48 mouse cellular contexts compared by ENCODE assay signal in genomic region chr12:84604001-84604400, GRCm38 (mm10). TPM values are rescaled to one million over a fixed set of nuclear protein-coding genes. Genes with fewer than 3 reads are reported as not detected.
"Had no signal": no experiment of that assay in that cellular context is flagged by ENCODE, and none has a peak within 500 bp of the region (broad histone marks: within the 10 kb centered on the region; RNA-seq: fewer than 3 reads in every experiment).

No protein-coding gene starts in this region.

- H3K4me1 ChIP-seq: heart, embryonic 10.5 days; heart, embryonic 12.5 days; heart, embryonic 13.5 days; heart, embryonic 15.5 days; hindbrain, embryonic 10.5 days; hindbrain, embryonic 12.5 days; hindbrain, embryonic 13.5 days; hindbrain, embryonic 15.5 days; kidney, embryonic 15.5 days had no signal

- DNase-seq: heart, postnatal 10 days; heart, postnatal 36 days; heart, postnatal 4 days; kidney, adult 11 months; kidney, adult 18-20 months; kidney, adult 2 months; kidney, adult 8-10 months; kidney, adult 9 months; kidney, postnatal 10 days; kidney, postnatal 25 days; kidney, postnatal 36 days; kidney, postnatal 4 days; layer of hippocampus, adult 9-11 months; layer of hippocampus, postnatal 36 days had no signal

- H3K27ac ChIP-seq: heart, embryonic 10.5 days; heart, embryonic 13.5 days; heart, embryonic 15.5 days; hindbrain, embryonic 10.5 days; hindbrain, embryonic 12.5 days; hindbrain, embryonic 13.5 days; hindbrain, embryonic 14.5 days; hindbrain, embryonic 15.5 days; hindbrain, postnatal 0 days; kidney, embryonic 15.5 days; kidney, postnatal 0 days; layer of hippocampus, adult 2 months; left cerebral cortex, adult 2 months had no signal

- ATAC-seq: hindbrain, embryonic 16.5 days; hindbrain, postnatal 0 days; inflammation-experienced regulatory T-cells, adult 6 months had no signal

- H3K9me3 ChIP-seq: heart, embryonic 10.5 days; heart, embryonic 12.5 days; heart, embryonic 13.5 days; heart, embryonic 15.5 days; hindbrain, embryonic 10.5 days; hindbrain, embryonic 12.5 days; hindbrain, embryonic 13.5 days; hindbrain, embryonic 15.5 days; kidney, embryonic 15.5 days had no signal

- H3K27me3 ChIP-seq: hindbrain, embryonic 15.5 days; kidney, embryonic 15.5 days had no signal

- H3K4me3 ChIP-seq: heart, embryonic 10.5 days; heart, embryonic 12.5 days; heart, embryonic 13.5 days; heart, embryonic 15.5 days; hindbrain, embryonic 10.5 days; hindbrain, embryonic 12.5 days; hindbrain, embryonic 13.5 days; hindbrain, embryonic 15.5 days; kidney, embryonic 15.5 days; layer of hippocampus, adult 2 months; left cerebral cortex, adult 2 months had no signal

- H3K4me2 ChIP-seq: heart, embryonic 11.5 days; heart, embryonic 12.5 days; heart, embryonic 13.5 days; heart, embryonic 15.5 days; hindbrain, embryonic 12.5 days; hindbrain, embryonic 13.5 days; hindbrain, embryonic 14.5 days; hindbrain, embryonic 15.5 days; kidney, embryonic 15.5 days had no signal

- H3K9ac ChIP-seq: heart, embryonic 12.5 days; heart, embryonic 13.5 days; heart, embryonic 15.5 days; hindbrain, embryonic 12.5 days; hindbrain, embryonic 13.5 days; hindbrain, embryonic 14.5 days; hindbrain, embryonic 15.5 days; kidney, embryonic 15.5 days had no signal

RNA-seq across cellular contexts. Expression of gene Vsx2, which starts 34.4 kb away (rescaled TPM):
- total RNA-seq: heart, adult 8-10 months; heart, postnatal 10 days; heart, postnatal 25 days; heart, postnatal 36 days; heart, postnatal 4 days; hematopoietic stem cell, adult 5-6 weeks had no signal
- polyA plus RNA-seq: heart, embryonic 10.5 days; heart, embryonic 11.5 days; heart, embryonic 12.5 days; heart, embryonic 13.5 days; heart, embryonic 14.5 days; heart, embryonic 15.5 days; heart, embryonic 16.5 days; heart, postnatal 0 days; inflammation-experienced regulatory T-cells, adult 6 months; intestine, embryonic 14.5 days; kidney, adult 2 months; kidney, embryonic 14.5 days; kidney, embryonic 15.5 days; kidney, embryonic 16.5 days; kidney, postnatal 0 days; large intestine, adult 2 months had no signal

RNA-seq across cellular contexts. Expression of gene Vrtn, which starts 36.8 kb away (rescaled TPM):
- total RNA-seq: heart, adult 8-10 months; heart, postnatal 10 days; heart, postnatal 25 days; heart, postnatal 36 days; heart, postnatal 4 days; hindbrain, postnatal 0 days; layer of hippocampus, adult 18-20 months; layer of hippocampus, adult 2 months; layer of hippocampus, adult 8-10 months; layer of hippocampus, postnatal 10 days; layer of hippocampus, postnatal 14 days; layer of hippocampus, postnatal 25 days; layer of hippocampus, postnatal 36 days; left cerebral cortex, adult 18-20 months; left cerebral cortex, adult 2 months had no signal
- polyA plus RNA-seq: heart, embryonic 10.5 days; heart, embryonic 11.5 days; heart, embryonic 12.5 days; heart, embryonic 13.5 days; heart, embryonic 14.5 days; heart, embryonic 15.5 days; heart, postnatal 0 days; hindbrain, embryonic 10.5 days; hindbrain, embryonic 11.5 days; hindbrain, embryonic 12.5 days; hindbrain, embryonic 13.5 days; hindbrain, embryonic 14.5 days; hindbrain, embryonic 16.5 days; hindbrain, postnatal 0 days; inflammation-experienced regulatory T-cells, adult 6 months; intestine, embryonic 14.5 days; kidney, adult 2 months; kidney, embryonic 14.5 days; kidney, embryonic 15.5 days; kidney, embryonic 16.5 days; kidney, postnatal 0 days; large intestine, adult 2 months had no signal
